In genomic region chr12:83633807-83634206, GRCm38 (mm10) we compare ENCODE assay signal across 9 mouse cellular contexts. TPM values are rescaled to one million over a fixed set of nuclear protein-coding genes. Genes with fewer than 3 reads are reported as not detected.
DNase-seq lines count a peak whose midpoint lies in the region; ATAC-seq and TF ChIP-seq lines count a peak whose summit lies in the region.
"Had no signal": no experiment of that assay in that cellular context is flagged by ENCODE, and none has a peak within 500 bp of the region (broad histone marks: within the 10 kb centered on the region; RNA-seq: fewer than 3 reads in every experiment).

No protein-coding gene starts in this region.

- H3K79me2 ChIP-seq in CH12.LX (replicated peaks; ENCODE audit: control insufficient read depth, extremely low read depth, insufficient read depth, poor library complexity, severe bottlenecking) = peaks cover 54% of the 10 kb centered on the region

- DNase-seq in heart, adult 11 months = no peak
- DNase-seq in CH12.LX (ENCODE audit: extremely low read depth) = no peak
- no peak for DNase-seq in embryo, embryonic 10.5 days (ENCODE audit: low spot score)
- no peak for DNase-seq in right cerebral cortex, postnatal 36 days (ENCODE audit: low spot score in 2 of 2)
- DNase-seq in left cerebral cortex, adult 18-20 months (ENCODE audit: low spot score in 2 of 2) = no peak

- peak overlapping the region; percentile 70 for H3K4me2 ChIP-seq in heart, embryonic 11.5 days
- H3K4me2 ChIP-seq in CH12.LX (ENCODE audit: insufficient read depth, low read depth, poor library complexity, severe bottlenecking) = peak overlapping the region; percentile 87
- peak overlapping the region; percentile 60 for H3K4me2 ChIP-seq in forebrain, embryonic 15.5 days (replicated peaks)
- H3K4me2 ChIP-seq in liver, embryonic 15.5 days = peak overlapping the region; percentile 77

- whole genome bisulfite sequencing in heart, embryonic 11.5 days (ENCODE audit: insufficient replicate concordance) = 51% methylated on average over 2 of the region's 2 CpGs
- WGBS in forebrain, embryonic 15.5 days = 32% methylated on average over 2 of the region's 2 CpGs
- WGBS in liver, embryonic 15.5 days (ENCODE audit: insufficient replicate concordance) = 38% methylated on average over 2 of the region's 2 CpGs

- no peak for TF ChIP-seq CTCF in CH12.LX (conservative IDR thresholded peaks at IDR 0.05 in 1 of 2, IDR thresholded peaks at IDR 0.05 in 1 of 2; ENCODE audit: low read depth in 2 of 2, low read length in 2 of 2)

- ATAC-seq in heart, embryonic 11.5 days (replicated peaks; ENCODE audit: insufficient number of reproducible peaks, low FRiP score, low TSS enrichment) = no peak
- no peak for ATAC-seq in forebrain, embryonic 15.5 days (replicated peaks)
- no peak for ATAC-seq in liver, embryonic 15.5 days (ENCODE audit: insufficient read depth)
- ATAC-seq: lung, postnatal 0 days had no signal

- H3K36me3 ChIP-seq in heart, embryonic 11.5 days (ENCODE audit: control insufficient read depth, insufficient read depth, low read length) = peaks cover 7% of the 10 kb centered on the region
- peaks cover 7 to 29% of the 10 kb centered on the region in 2 experiments for H3K36me3 ChIP-seq in CH12.LX (replicated peaks in 1 of 2; ENCODE audit: control insufficient read depth in 1 of 2, insufficient read depth in 1 of 2, low read length in 1 of 2)
- H3K36me3 ChIP-seq in forebrain, embryonic 15.5 days = peaks cover 30% of the 10 kb centered on the region; the same call in 1 of the 2 replicates
- H3K36me3 ChIP-seq in liver, embryonic 15.5 days (replicated peaks) = peaks cover 32% of the 10 kb centered on the region

- H3K27me3 ChIP-seq in heart, embryonic 11.5 days (ENCODE audit: control insufficient read depth, insufficient read depth, low read length) = no peaks in the 10 kb centered on the region
- H3K27me3 ChIP-seq in CH12.LX (replicated peaks) = no peaks in the 10 kb centered on the region
- H3K27me3 ChIP-seq in forebrain, embryonic 15.5 days = no peaks in the 10 kb centered on the region
- H3K27me3 ChIP-seq in liver, embryonic 15.5 days = no peaks in the 10 kb centered on the region

- H3K9me3 ChIP-seq in heart, embryonic 11.5 days (replicated peaks; ENCODE audit: control insufficient read depth, low read length) = no peaks in the 10 kb centered on the region
- H3K9me3 ChIP-seq in CH12.LX (replicated peaks; ENCODE audit: low read length) = no peaks in the 10 kb centered on the region
- no peaks in the 10 kb centered on the region for H3K9me3 ChIP-seq in forebrain, embryonic 15.5 days
- no peaks in the 10 kb centered on the region for H3K9me3 ChIP-seq in liver, embryonic 15.5 days (replicated peaks)

- H3K4me1 ChIP-seq in heart, embryonic 11.5 days (ENCODE audit: control insufficient read depth, insufficient read depth, low read length) = peaks cover 5% of the 10 kb centered on the region; the same call in 1 of the 2 replicates
- peaks cover 0 to 15% of the 10 kb centered on the region in 2 experiments; a peak in 2 of 4 replicates for H3K4me1 ChIP-seq in CH12.LX (ENCODE audit: control insufficient read depth in 1 of 2, insufficient read depth in 2 of 2)
- H3K4me1 ChIP-seq in forebrain, embryonic 15.5 days = peaks cover 23% of the 10 kb centered on the region
- peaks cover 18% of the 10 kb centered on the region for H3K4me1 ChIP-seq in liver, embryonic 15.5 days (replicated peaks)

- TF ChIP-seq EP300 in CH12.LX (IDR thresholded peaks at IDR 0.05; ENCODE audit: low read length) = no peak

- peak overlapping the region; percentile 60 for H3K4me3 ChIP-seq in heart, embryonic 11.5 days (ENCODE audit: low read depth, low read length)
- H3K4me3 ChIP-seq in CH12.LX (replicated peaks in 1 of 3; ENCODE audit: low read depth in 2 of 3, low read length in 2 of 3, poor library complexity in 1 of 3) = peak overlapping the region; percentile 38 to 86 (median 74)
- H3K4me3 ChIP-seq in forebrain, embryonic 15.5 days = peak overlapping the region; percentile 10; the same call in 1 of the 2 replicates
- H3K4me3 ChIP-seq in liver, embryonic 15.5 days (replicated peaks) = peak overlapping the region; percentile 95

- H3K27ac ChIP-seq in heart, embryonic 11.5 days (ENCODE audit: low read depth, low read length) = no peak overlapping the region
- no peak overlapping the region for H3K27ac ChIP-seq in CH12.LX (ENCODE audit: insufficient read depth, low read depth)
- no peak overlapping the region for H3K27ac ChIP-seq in forebrain, embryonic 15.5 days (replicated peaks)
- H3K27ac ChIP-seq in liver, embryonic 15.5 days (replicated peaks) = no peak overlapping the region

- no peak for TF ChIP-seq POLR2A in CH12.LX (IDR thresholded peaks at IDR 0.05; ENCODE audit: low read depth, low read length)

- in situ Hi-C loops in CH12.LX (cut with MboI; ENCODE audit: low pct_ligation_motif_present, low pct_unique_long_range_greater_than_20kb, low sequenced_read_pairs) = no loop called here

- no peak overlapping the region for H3K9ac ChIP-seq in heart, embryonic 11.5 days (ENCODE audit: low read depth, low read length)
- H3K9ac ChIP-seq in CH12.LX (ENCODE audit: insufficient read depth, low read depth) = peak overlapping the region; percentile 75
- no peak overlapping the region for H3K9ac ChIP-seq in forebrain, embryonic 15.5 days (replicated peaks)
- H3K9ac ChIP-seq in liver, embryonic 15.5 days = peak overlapping the region; percentile 31; the same call in 1 of the 2 replicates

- dilution Hi-C loops in CH12.LX (cut with MboI; ENCODE audit: extremely low pct_ligation_motif_present, extremely low pct_unique_long_range_greater_than_20kb, low sequenced_read_pairs) = no loop called here

- TF ChIP-seq RAD21 in CH12.LX (IDR thresholded peaks at IDR 0.05; ENCODE audit: low read depth, low read length) = no peak

TF ChIP-seq in CH12.LX, 34 proteins besides CTCF, POLR2A, EP300 and RAD21:
- TF ChIP-seq MXI1 (IDR thresholded peaks at IDR 0.05; ENCODE audit: low read depth, low read length) = no peak
- no peak for TF ChIP-seq POLR2AphosphoS2 (IDR thresholded peaks at IDR 0.05; ENCODE audit: low read depth, low read length)
- TF ChIP-seq PAX5 (IDR thresholded peaks at IDR 0.05; ENCODE audit: low read length) = no peak
- no peak for TF ChIP-seq IRF4 (IDR thresholded peaks at IDR 0.05; ENCODE audit: low read depth, low read length)
- no peak for TF ChIP-seq E2F4 (IDR thresholded peaks at IDR 0.05; ENCODE audit: insufficient replicate concordance, low read depth, low read length)
- no peak for TF ChIP-seq UBTF (IDR thresholded peaks at IDR 0.05; ENCODE audit: low read depth, low read length)
- no peak for TF ChIP-seq SIN3A (IDR thresholded peaks at IDR 0.05; ENCODE audit: low read length)
- no peak for TF ChIP-seq MEF2A (IDR thresholded peaks at IDR 0.05; ENCODE audit: borderline replicate concordance, low read depth, low read length)
- no peak for TF ChIP-seq USF1 (IDR thresholded peaks at IDR 0.05; ENCODE audit: low read depth, low read length)
- TF ChIP-seq JUND (conservative IDR thresholded peaks at IDR 0.05; ENCODE audit: low read depth, low read length) = no peak
- no peak for TF ChIP-seq HCFC1 (IDR thresholded peaks at IDR 0.05; ENCODE audit: low read depth, low read length)
- TF ChIP-seq NELFE (IDR thresholded peaks at IDR 0.05; ENCODE audit: low read depth, low read length) = no peak
- no peak for TF ChIP-seq NRF1 (IDR thresholded peaks at IDR 0.05; ENCODE audit: low read depth, low read length)
- no peak for TF ChIP-seq ETS1 (conservative IDR thresholded peaks at IDR 0.05; ENCODE audit: low read depth, low read length)
- no peak for TF ChIP-seq CHD1 (IDR thresholded peaks at IDR 0.05; ENCODE audit: low read depth, low read length)
- TF ChIP-seq MAX (IDR thresholded peaks at IDR 0.05; ENCODE audit: low read length) = no peak
TF ChIP-seq in CH12.LX: peak in this region for 0.

RNA-seq across cellular contexts. Expression of gene Rbm25, which starts 2.8 kb away (rescaled TPM):
- polyA plus RNA-seq in heart, embryonic 11.5 days (2014; fragmentation: Nextera tagmentation; extraction: Ambion mirVana) = 167 and 184 TPM in 2 replicates
- total RNA-seq in CH12.LX (2012; rRNA removed) (58.6 and 75.0 TPM in 2 replicates), CH12.LX (2014; rRNA removed) (97.5 and 103 TPM in 2 replicates)
- 227 and 245 TPM in 2 replicates for polyA plus RNA-seq in CH12.LX (2012; ENCODE audit: insufficient read length, low read depth)
- 259 and 274 TPM in 2 replicates for polyA plus RNA-seq in forebrain, embryonic 15.5 days (2015; fragmentation: Nextera tagmentation; extraction: Ambion mirVana)
- polyA plus RNA-seq in liver, embryonic 15.5 days (2015; fragmentation: Nextera tagmentation; extraction: Ambion mirVana) = 92.7 and 93.2 TPM in 2 replicates
- 100 to 1,000 TPM; 101 TPM for total RNA-seq in left cerebral cortex, adult 18-20 months (2021)

RNA-seq across cellular contexts. Expression of gene Zfyve1, which starts 36.8 kb away (rescaled TPM):
- polyA plus RNA-seq in heart, embryonic 11.5 days (2014; fragmentation: Nextera tagmentation; extraction: Ambion mirVana) = 12.3 and 15.8 TPM in 2 replicates
- total RNA-seq in CH12.LX (2012; rRNA removed) (10.0 and 17.6 TPM in 2 replicates), CH12.LX (2014; rRNA removed) (7.2 and 7.3 TPM in 2 replicates)
- 6.0 and 10.9 TPM in 2 replicates for polyA plus RNA-seq in CH12.LX (2012; ENCODE audit: insufficient read length, low read depth)
- 33.5 and 35.2 TPM in 2 replicates for polyA plus RNA-seq in forebrain, embryonic 15.5 days (2015; fragmentation: Nextera tagmentation; extraction: Ambion mirVana)
- 7.8 and 8.8 TPM in 2 replicates for polyA plus RNA-seq in liver, embryonic 15.5 days (2015; fragmentation: Nextera tagmentation; extraction: Ambion mirVana)
- total RNA-seq in left cerebral cortex, adult 18-20 months (2021) = 10 to 100 TPM; 42.7 to 46.6 TPM

RNA-seq across cellular contexts. Expression of gene Psen1, which starts 54.1 kb away (rescaled TPM):
- 54.9 and 58.6 TPM in 2 replicates for polyA plus RNA-seq in heart, embryonic 11.5 days (2014; fragmentation: Nextera tagmentation; extraction: Ambion mirVana)
- total RNA-seq in CH12.LX (2012; rRNA removed) (45.8 and 46.9 TPM in 2 replicates), CH12.LX (2014; rRNA removed) (26.4 and 28.4 TPM in 2 replicates)
- polyA plus RNA-seq in CH12.LX (2012; ENCODE audit: insufficient read length, low read depth) = 57.6 and 61.1 TPM in 2 replicates
- polyA plus RNA-seq in forebrain, embryonic 15.5 days (2015; fragmentation: Nextera tagmentation; extraction: Ambion mirVana) = 65.8 and 67.4 TPM in 2 replicates
- 20.4 and 21.2 TPM in 2 replicates for polyA plus RNA-seq in liver, embryonic 15.5 days (2015; fragmentation: Nextera tagmentation; extraction: Ambion mirVana)
- 10 to 100 TPM; 59.4 to 72.0 TPM for total RNA-seq in left cerebral cortex, adult 18-20 months (2021)

Comparison
In these comparisons a context has a peak if more than half of its experiments do, and no peak if none do; other contexts are left out.
1. H3K4me3 ChIP-seq: peak in every context shown above with its lines; median percentile 95 in liver, embryonic 15.5 days; 74 in CH12.LX; 60 in heart, embryonic 11.5 days; 10 in forebrain, embryonic 15.5 days.
2. H3K9ac ChIP-seq: peak in CH12.LX (single experiment) and liver, embryonic 15.5 days (single experiment); none in heart, embryonic 11.5 days (single experiment) and forebrain, embryonic 15.5 days (single experiment).
3. Peak in every context shown above with its lines, with median percentiles within 50 percentile points of each other: H3K4me2 ChIP-seq.